Mouse (Mus musculus): ENCODE measurements around the gene Batf. TPM values are rescaled to one million over a fixed set of nuclear protein-coding genes. Genes with fewer than 3 reads are reported as not detected.

The Batf gene
- polyA plus RNA-seq, 1 experiment from 2014 or later = 1.5 TPM

GRCm38 (mm10) chr12:85708556-85708955, 22.1 kb downstream of the Batf start:
- WGBS = 91% methylated on average over 12 of the region's 12 CpGs
- H3K9ac ChIP-seq = no peak overlapping the region
- H3K27ac ChIP-seq = no peak overlapping the region
- ATAC-seq (ENCODE audit: low FRiP score) = no peak
- peaks cover 32% of the 10 kb centered on the region for H3K27me3 ChIP-seq
- H3K4me3 ChIP-seq = no peak overlapping the region
- no peaks in the 10 kb centered on the region for H3K9me3 ChIP-seq
- no peaks in the 10 kb centered on the region for H3K36me3 ChIP-seq
- H3K4me2 ChIP-seq = no peak overlapping the region
- H3K4me1 ChIP-seq (replicated peaks) = peaks cover 13% of the 10 kb centered on the region

DNA sequence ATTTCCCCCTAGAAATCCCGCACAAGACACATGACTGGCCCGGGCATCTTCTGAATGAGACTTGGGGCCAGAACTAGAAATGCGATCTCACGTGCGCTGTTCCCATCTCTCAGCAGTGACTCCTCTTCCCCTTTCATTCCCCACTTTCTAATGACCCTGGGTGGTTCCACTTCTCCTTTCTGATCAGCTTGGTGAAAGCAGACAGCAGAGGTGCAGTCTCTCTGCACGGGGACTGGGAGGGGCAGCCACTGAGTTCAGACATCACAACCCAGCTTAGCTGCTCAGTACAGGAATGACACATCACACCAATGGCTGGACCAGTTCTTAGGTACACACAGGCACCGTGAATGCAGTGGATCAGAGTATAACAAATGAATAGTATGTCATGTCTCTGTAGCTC, 24.2 kb downstream of the Batf start:
- H3K36me3 ChIP-seq = no peaks in the 10 kb centered on the region
- no peaks in the 10 kb centered on the region for H3K9me3 ChIP-seq
- H3K4me2 ChIP-seq = no peak overlapping the region
- no peak overlapping the region for H3K4me3 ChIP-seq
- no peak overlapping the region for H3K27ac ChIP-seq
- H3K9ac ChIP-seq = no peak overlapping the region
- H3K4me1 ChIP-seq (replicated peaks) = peaks cover 4% of the 10 kb centered on the region
- WGBS = 87% methylated on average over 7 of the region's 7 CpGs
- peaks cover 17% of the 10 kb centered on the region; the same call in 1 of the 2 replicates for H3K27me3 ChIP-seq
- ATAC-seq (ENCODE audit: low FRiP score) = no peak

GRCm38 (mm10) chr12:85712587-85712986, 26.1 kb downstream of the Batf start:
- H3K27me3 ChIP-seq = peaks cover 1% of the 10 kb centered on the region; the same call in 1 of the 2 replicates
- no peak for ATAC-seq (ENCODE audit: low FRiP score)
- H3K4me3 ChIP-seq = no peak overlapping the region
- 93% methylated on average over 2 of the region's 2 CpGs for WGBS
- H3K9ac ChIP-seq = no peak overlapping the region
- H3K9me3 ChIP-seq = no peaks in the 10 kb centered on the region
- H3K36me3 ChIP-seq = no peaks in the 10 kb centered on the region
- H3K4me1 ChIP-seq (replicated peaks) = no peaks in the 10 kb centered on the region
- H3K27ac ChIP-seq = no peak overlapping the region
- H3K4me2 ChIP-seq = no peak overlapping the region

GRCm38 (mm10) chr12:85714126-85714525, 27.7 kb downstream of the Batf start:
- no peak for ATAC-seq (ENCODE audit: low FRiP score)
- Histone ChIP-seq H3K4me3 (no peak overlapping the region), H3K9ac (no peak overlapping the region), H3K27ac (no peak overlapping the region), H3K9me3 (no peaks in the 10 kb centered on the region), H3K4me2 (no peak overlapping the region), H3K36me3 (no peaks in the 10 kb centered on the region), H3K27me3 (no peaks in the 10 kb centered on the region), H3K4me1 (replicated peaks) (no peaks in the 10 kb centered on the region)
- 96% methylated on average over 5 of the region's 5 CpGs for WGBS

- 95% methylated on average over 4 of the region's 4 CpGs for WGBS
- Histone ChIP-seq H3K36me3 (no peaks in the 10 kb centered on the region), H3K4me3 (no peak overlapping the region), H3K27me3 (no peaks in the 10 kb centered on the region), H3K9me3 (no peaks in the 10 kb centered on the region), H3K4me1 (replicated peaks) (no peaks in the 10 kb centered on the region), H3K4me2 (no peak overlapping the region), H3K9ac (no peak overlapping the region), H3K27ac (no peak overlapping the region)
- no peak for ATAC-seq (ENCODE audit: low FRiP score)
Measured at GRCm38 (mm10) chr12:85725306-85725705, 38.8 kb downstream of the Batf start.

- no peaks in the 10 kb centered on the region for H3K36me3 ChIP-seq
- H3K27me3 ChIP-seq = no peaks in the 10 kb centered on the region
- 73% methylated on average over 6 of the region's 6 CpGs for WGBS
- ATAC-seq (ENCODE audit: low FRiP score) = no peak
- H3K4me1 ChIP-seq (replicated peaks) = no peaks in the 10 kb centered on the region
- H3K4me3 ChIP-seq = no peak overlapping the region
- no peaks in the 10 kb centered on the region for H3K9me3 ChIP-seq
- no peak overlapping the region for H3K27ac ChIP-seq
- H3K9ac ChIP-seq = no peak overlapping the region
- no peak overlapping the region for H3K4me2 ChIP-seq
Measured at GRCm38 (mm10) chr12:85726729-85727397, 40.4 kb downstream of the Batf start.

DNA sequence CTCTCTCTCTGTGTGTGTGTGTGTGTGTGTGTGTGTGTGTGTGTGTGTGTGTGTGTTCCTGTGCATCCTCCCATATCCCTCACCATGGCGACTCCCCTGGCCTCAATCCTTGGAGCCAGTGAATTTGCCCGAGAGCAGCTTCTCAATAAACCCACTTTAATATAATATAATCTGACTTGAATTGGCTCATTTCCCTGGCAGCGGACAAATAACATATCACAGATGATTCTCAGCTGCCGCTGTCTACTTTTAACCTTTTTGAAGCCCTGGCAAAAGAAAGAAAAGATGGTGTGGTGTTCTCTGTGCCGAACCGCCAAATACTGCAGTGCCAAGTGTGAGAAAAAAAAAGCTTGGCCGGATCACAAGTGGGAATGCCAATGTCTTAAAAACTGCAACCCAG, 41.7 kb downstream of the Batf start:
- ATAC-seq (ENCODE audit: low FRiP score) = no peak
- WGBS = 80% methylated on average over 7 of the region's 7 CpGs
- no peaks in the 10 kb centered on the region for H3K27me3 ChIP-seq

GRCm38 (mm10) chr12:85729022-85729944, 42.8 kb downstream of the Batf start:
- 37% methylated on average over 17 of the region's 17 CpGs for WGBS
- H3K4me3 ChIP-seq = no peak overlapping the region
- ATAC-seq (ENCODE audit: low FRiP score) = no peak

More for the DNA sequence above, 41.7 kb downstream of the Batf start:
- no peak overlapping the region for H3K4me3 ChIP-seq
- no peak overlapping the region for H3K9ac ChIP-seq
- H3K4me2 ChIP-seq = no peak overlapping the region
- no peak overlapping the region for H3K27ac ChIP-seq
- no peaks in the 10 kb centered on the region for H3K4me1 ChIP-seq (replicated peaks)
- H3K36me3 ChIP-seq = no peaks in the 10 kb centered on the region
- no peaks in the 10 kb centered on the region for H3K9me3 ChIP-seq

GRCm38 (mm10) chr12:85729945-85730290, 43.4 kb downstream of the Batf start:
- no peak for ATAC-seq (ENCODE audit: low FRiP score)
- H3K9ac ChIP-seq = no peak overlapping the region
- no peaks in the 10 kb centered on the region for H3K4me1 ChIP-seq (replicated peaks)
- H3K27me3 ChIP-seq = no peaks in the 10 kb centered on the region
- H3K27ac ChIP-seq = no peak overlapping the region
- 66% methylated on average over 6 of the region's 6 CpGs for WGBS
- H3K4me3 ChIP-seq = no peak overlapping the region
- H3K9me3 ChIP-seq = no peaks in the 10 kb centered on the region
- H3K4me2 ChIP-seq = no peak overlapping the region
- H3K36me3 ChIP-seq = no peaks in the 10 kb centered on the region

More at GRCm38 (mm10) chr12:85729022-85729944, 42.8 kb downstream of the Batf start:
- no peak overlapping the region for H3K4me2 ChIP-seq
- no peaks in the 10 kb centered on the region for H3K27me3 ChIP-seq
- H3K9me3 ChIP-seq = no peaks in the 10 kb centered on the region
- no peak overlapping the region for H3K9ac ChIP-seq
- no peaks in the 10 kb centered on the region for H3K36me3 ChIP-seq
- no peaks in the 10 kb centered on the region for H3K4me1 ChIP-seq (replicated peaks)
- H3K27ac ChIP-seq = no peak overlapping the region

- H3K36me3 ChIP-seq = no peaks in the 10 kb centered on the region
Measured at GRCm38 (mm10) chr12:85736203-85736602, 49.7 kb downstream of the Batf start.

DNA sequence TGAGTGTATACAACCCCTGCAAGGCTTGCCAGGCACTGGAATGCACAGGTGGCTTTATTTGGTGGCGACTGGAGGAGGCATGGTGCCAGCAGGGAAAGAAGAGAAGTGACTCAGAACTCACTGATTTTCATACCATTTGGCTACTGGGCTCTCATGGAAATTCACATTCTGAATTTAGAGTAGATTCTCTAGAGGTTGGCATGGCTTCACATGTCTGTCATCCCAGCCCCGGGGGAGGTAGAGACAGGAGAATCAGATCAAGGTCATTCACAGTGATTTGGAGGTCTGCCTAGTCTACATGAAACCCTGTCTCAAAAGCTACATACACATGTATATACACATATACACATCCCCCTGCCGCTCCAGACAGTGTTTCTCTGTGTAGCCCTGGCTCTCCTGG, 50.5 kb downstream of the Batf start:
- Histone ChIP-seq H3K36me3 (no peaks in the 10 kb centered on the region), H3K9me3 (no peaks in the 10 kb centered on the region), H3K27me3 (no peaks in the 10 kb centered on the region), H3K4me3 (no peak overlapping the region), H3K9ac (no peak overlapping the region), H3K27ac (no peak overlapping the region), H3K4me1 (replicated peaks) (no peaks in the 10 kb centered on the region), H3K4me2 (no peak overlapping the region)
- no peak for ATAC-seq (ENCODE audit: low FRiP score)
- WGBS = 88% methylated on average over 3 of the region's 3 CpGs

More at GRCm38 (mm10) chr12:85736203-85736602, 49.7 kb downstream of the Batf start:
- no peaks in the 10 kb centered on the region for H3K4me1 ChIP-seq (replicated peaks)
- no peak for ATAC-seq (ENCODE audit: low FRiP score)
- no peak overlapping the region for H3K4me3 ChIP-seq
- H3K4me2 ChIP-seq = no peak overlapping the region
- no peaks in the 10 kb centered on the region for H3K27me3 ChIP-seq
- H3K9me3 ChIP-seq = no peaks in the 10 kb centered on the region
- 85% methylated on average over 2 of the region's 2 CpGs for WGBS
- H3K27ac ChIP-seq = no peak overlapping the region
- H3K9ac ChIP-seq = no peak overlapping the region

- peak within 1 kb of the TSS; percentile 70 for H3K4me2 ChIP-seq
- H3K36me3 ChIP-seq = no peaks in the 10 kb centered on the region
- H3K9me3 ChIP-seq = no peaks in the 10 kb centered on the region
- under 1% methylated on average over 50 of the region's 51 CpGs for WGBS
- ATAC-seq (ENCODE audit: low FRiP score) = peak; percentile 82
- H3K4me3 ChIP-seq = peak within 1 kb of the TSS; percentile 41
- peak within 1 kb of the TSS; percentile 53 for H3K9ac ChIP-seq
- H3K27me3 ChIP-seq = peaks cover 39% of the 10 kb centered on the region
- peaks cover 15% of the 10 kb centered on the region for H3K4me1 ChIP-seq (replicated peaks)
- no peak within 1 kb of the TSS for H3K27ac ChIP-seq
Measured at GRCm38 (mm10) chr12:85745827-85746695, 59.6 kb downstream of the Batf start, which contains the start of gene Flvcr2. Flvcr2 (plus strand) TSS chr12:85746539.
